Mouse (Mus musculus): ENCODE results near the gene Cmip. TPM values are rescaled to one million over a fixed set of nuclear protein-coding genes. Genes with fewer than 3 reads are reported as not detected.

Gene Cmip
- polyA plus RNA-seq, 1 experiment from 2014 or later = 28.5 TPM

- no peak for DNase-seq (ENCODE audit: low spot score, missing footprints)
- Histone ChIP-seq H3K9ac (ENCODE audit: low read length) (no peak overlapping the region), H3K4me2 (no peak overlapping the region), H3K4me3 (ENCODE audit: low read depth, low read length) (no peak overlapping the region), H3K9me3 (ENCODE audit: control insufficient read depth, low read length) (no peaks in the 10 kb centered on the region), H3K4me1 (ENCODE audit: control insufficient read depth, insufficient read depth, low read length) (no peaks in the 10 kb centered on the region), H3K27ac (ENCODE audit: low read depth, low read length) (no peak overlapping the region), H3K27me3 (ENCODE audit: control insufficient read depth, insufficient read depth, low read length) (no peaks in the 10 kb centered on the region), H3K36me3 (ENCODE audit: control insufficient read depth, insufficient read depth, low read length) (no peaks in the 10 kb centered on the region)
- ATAC-seq (ENCODE audit: low FRiP score) = no peak
- 93% methylated on average over 4 of the region's 4 CpGs for WGBS
Observed at GRCm38 (mm10) chr8:117236531-117236930, 20.3 kb upstream of the Cmip start.

GRCm38 (mm10) chr8:117240326-117240725, 16.5 kb upstream of the Cmip start:
- Histone ChIP-seq H3K9me3 (ENCODE audit: control insufficient read depth, low read length) (no peaks in the 10 kb centered on the region), H3K27ac (ENCODE audit: low read depth, low read length) (no peak overlapping the region), H3K4me2 (no peak overlapping the region), H3K4me3 (ENCODE audit: low read depth, low read length) (no peak overlapping the region), H3K36me3 (ENCODE audit: control insufficient read depth, insufficient read depth, low read length) (no peaks in the 10 kb centered on the region), H3K9ac (ENCODE audit: low read length) (no peak overlapping the region), H3K4me1 (ENCODE audit: control insufficient read depth, insufficient read depth, low read length) (no peaks in the 10 kb centered on the region), H3K27me3 (ENCODE audit: control insufficient read depth, insufficient read depth, low read length) (no peaks in the 10 kb centered on the region)
- DNase-seq (ENCODE audit: low spot score, missing footprints) = no peak
- WGBS = 90% methylated on average over 5 of the region's 5 CpGs
- no peak for ATAC-seq (ENCODE audit: low FRiP score)

- H3K4me2 ChIP-seq = no peak overlapping the region
- H3K27me3 ChIP-seq (ENCODE audit: control insufficient read depth, insufficient read depth, low read length) = no peaks in the 10 kb centered on the region
- H3K9ac ChIP-seq (ENCODE audit: low read length) = no peak overlapping the region
- DNase-seq (ENCODE audit: low spot score, missing footprints) (no peak), ATAC-seq (ENCODE audit: low FRiP score) (no peak)
- H3K36me3 ChIP-seq (ENCODE audit: control insufficient read depth, insufficient read depth, low read length) = no peaks in the 10 kb centered on the region
- H3K27ac ChIP-seq (ENCODE audit: low read depth, low read length) = no peak overlapping the region
- WGBS = 84% methylated on average over 5 of the region's 5 CpGs
- H3K4me1 ChIP-seq (ENCODE audit: control insufficient read depth, insufficient read depth, low read length) = no peaks in the 10 kb centered on the region
- H3K4me3 ChIP-seq (ENCODE audit: low read depth, low read length) = no peak overlapping the region
- no peaks in the 10 kb centered on the region for H3K9me3 ChIP-seq (ENCODE audit: control insufficient read depth, low read length)
Observed at GRCm38 (mm10) chr8:117240841-117241494, 15.9 kb upstream of the Cmip start.

- Histone ChIP-seq H3K27me3 (ENCODE audit: control insufficient read depth, insufficient read depth, low read length) (no peaks in the 10 kb centered on the region), H3K9me3 (ENCODE audit: control insufficient read depth, low read length) (no peaks in the 10 kb centered on the region), H3K9ac (ENCODE audit: low read length) (no peak overlapping the region), H3K27ac (ENCODE audit: low read depth, low read length) (no peak overlapping the region), H3K4me1 (ENCODE audit: control insufficient read depth, insufficient read depth, low read length) (no peaks in the 10 kb centered on the region), H3K36me3 (ENCODE audit: control insufficient read depth, insufficient read depth, low read length) (no peaks in the 10 kb centered on the region), H3K4me3 (ENCODE audit: low read depth, low read length) (no peak overlapping the region), H3K4me2 (no peak overlapping the region)
- ATAC-seq (ENCODE audit: low FRiP score) (0 out of 2 replicates have a peak, but pooled peaks have one; percentile 24), DNase-seq (ENCODE audit: low spot score, missing footprints) (no peak)
- 23% methylated on average over 3 of the region's 3 CpGs for WGBS
Observed at GRCm38 (mm10) chr8:117241848-117242247, 15.0 kb upstream of the Cmip start.

GRCm38 (mm10) chr8:117242286-117242685, 14.6 kb upstream of the Cmip start:
- Histone ChIP-seq H3K27ac (ENCODE audit: low read depth, low read length) (no peak overlapping the region), H3K9me3 (ENCODE audit: control insufficient read depth, low read length) (no peaks in the 10 kb centered on the region), H3K4me3 (ENCODE audit: low read depth, low read length) (no peak overlapping the region), H3K36me3 (ENCODE audit: control insufficient read depth, insufficient read depth, low read length) (no peaks in the 10 kb centered on the region), H3K27me3 (ENCODE audit: control insufficient read depth, insufficient read depth, low read length) (no peaks in the 10 kb centered on the region), H3K9ac (ENCODE audit: low read length) (no peak overlapping the region), H3K4me1 (ENCODE audit: control insufficient read depth, insufficient read depth, low read length) (no peaks in the 10 kb centered on the region), H3K4me2 (no peak overlapping the region)
- DNase-seq (ENCODE audit: low spot score, missing footprints) (no peak), ATAC-seq (ENCODE audit: low FRiP score) (no peak)
- WGBS = 78% methylated on average over 6 of the region's 6 CpGs

- no peak overlapping the region for H3K4me2 ChIP-seq
- no peak overlapping the region for H3K27ac ChIP-seq (ENCODE audit: low read depth, low read length)
- ATAC-seq (ENCODE audit: low FRiP score) (no peak), DNase-seq (ENCODE audit: low spot score, missing footprints) (peak; percentile 57)
- H3K27me3 ChIP-seq (ENCODE audit: control insufficient read depth, insufficient read depth, low read length) = no peaks in the 10 kb centered on the region
- H3K36me3 ChIP-seq (ENCODE audit: control insufficient read depth, insufficient read depth, low read length) = no peaks in the 10 kb centered on the region
- H3K4me3 ChIP-seq (ENCODE audit: low read depth, low read length) = no peak overlapping the region
- no peaks in the 10 kb centered on the region for H3K9me3 ChIP-seq (ENCODE audit: control insufficient read depth, low read length)
- no peaks in the 10 kb centered on the region for H3K4me1 ChIP-seq (ENCODE audit: control insufficient read depth, insufficient read depth, low read length)
- WGBS = 43% methylated on average over 6 of the region's 6 CpGs
- H3K9ac ChIP-seq (ENCODE audit: low read length) = no peak overlapping the region
Observed at GRCm38 (mm10) chr8:117244601-117245000, 12.3 kb upstream of the Cmip start.

GRCm38 (mm10) chr8:117248341-117248740, 8.5 kb upstream of the Cmip start:
- H3K9me3 ChIP-seq (ENCODE audit: control insufficient read depth, low read length) = no peaks in the 10 kb centered on the region
- no peaks in the 10 kb centered on the region for H3K4me1 ChIP-seq (ENCODE audit: control insufficient read depth, insufficient read depth, low read length)
- no peak for ATAC-seq (ENCODE audit: low FRiP score)
- no peak overlapping the region for H3K27ac ChIP-seq (ENCODE audit: low read depth, low read length)
- no peaks in the 10 kb centered on the region for H3K27me3 ChIP-seq (ENCODE audit: control insufficient read depth, insufficient read depth, low read length)
- 89% methylated on average over 11 of the region's 11 CpGs for WGBS
- H3K36me3 ChIP-seq (ENCODE audit: control insufficient read depth, insufficient read depth, low read length) = no peaks in the 10 kb centered on the region
- H3K4me2 ChIP-seq = no peak overlapping the region
- H3K9ac ChIP-seq (ENCODE audit: low read length) = no peak overlapping the region
- H3K4me3 ChIP-seq (ENCODE audit: low read depth, low read length) = no peak overlapping the region
- peak; percentile 77 for DNase-seq (ENCODE audit: low spot score, missing footprints)

- H3K9me3 ChIP-seq (ENCODE audit: control insufficient read depth, low read length) = no peaks in the 10 kb centered on the region
- H3K9ac ChIP-seq (ENCODE audit: low read length) = no peak overlapping the region
- H3K36me3 ChIP-seq (ENCODE audit: control insufficient read depth, insufficient read depth, low read length) = no peaks in the 10 kb centered on the region
- no peak overlapping the region for H3K27ac ChIP-seq (ENCODE audit: low read depth, low read length)
- H3K4me1 ChIP-seq (ENCODE audit: control insufficient read depth, insufficient read depth, low read length) = no peaks in the 10 kb centered on the region
- DNase-seq (ENCODE audit: low spot score, missing footprints) = peak; percentile 75
- no peaks in the 10 kb centered on the region for H3K27me3 ChIP-seq (ENCODE audit: control insufficient read depth, insufficient read depth, low read length)
- H3K4me2 ChIP-seq = no peak overlapping the region
- 42% methylated on average over 7 of the region's 7 CpGs for WGBS
- no peak for ATAC-seq (ENCODE audit: low FRiP score)
- no peak overlapping the region for H3K4me3 ChIP-seq (ENCODE audit: low read depth, low read length)
Observed at GRCm38 (mm10) chr8:117251086-117251681, 5.7 kb upstream of the Cmip start.

- DNase-seq (ENCODE audit: low spot score, missing footprints) (peak; percentile 6), ATAC-seq (ENCODE audit: low FRiP score) (no peak)
- H3K27ac ChIP-seq (ENCODE audit: low read depth, low read length) = no peak overlapping the region
- no peaks in the 10 kb centered on the region for H3K36me3 ChIP-seq (ENCODE audit: control insufficient read depth, insufficient read depth, low read length)
- no peak overlapping the region for H3K4me2 ChIP-seq
- 96% methylated on average over 8 of the region's 8 CpGs for WGBS
- no peaks in the 10 kb centered on the region for H3K4me1 ChIP-seq (ENCODE audit: control insufficient read depth, insufficient read depth, low read length)
- H3K4me3 ChIP-seq (ENCODE audit: low read depth, low read length) = no peak overlapping the region
- no peak overlapping the region for H3K9ac ChIP-seq (ENCODE audit: low read length)
- H3K27me3 ChIP-seq (ENCODE audit: control insufficient read depth, insufficient read depth, low read length) = no peaks in the 10 kb centered on the region
- no peaks in the 10 kb centered on the region for H3K9me3 ChIP-seq (ENCODE audit: control insufficient read depth, low read length)
Observed at GRCm38 (mm10) chr8:117252650-117253049, 4.2 kb upstream of the Cmip start.
